Mouse (Mus musculus) C2C12 (cell line): ENCODE measurements at regions not wholly inside any gene's neighbourhood (a gene's known extent, or its start where the extent isn't known, plus 50 kb on each side); places are given as distances from the start of the nearest gene placed in this dataset.
A peak's percentile ranks its signal among the peaks of the same experiment; 100 is the strongest.

Experiments
- H3K27me3 ChIP-seq: one replicate; pipeline ENCODE4 v1.6.1; 2011; ENCODE audit not compliant: control insufficient read depth, insufficient read depth, insufficient read length
- H3K36me3 ChIP-seq: one replicate; pipeline ENCODE4 v1.6.1; 2011; ENCODE audit not compliant: control insufficient read depth, insufficient read depth
- H3K4me3 ChIP-seq: one replicate; pipeline ENCODE4 v1.5.1; 2011; ENCODE audit warnings: mild to moderate bottlenecking, control low read depth; ENCODE audit not compliant: poor library complexity, insufficient read depth, severe bottlenecking
- H3K79me2 ChIP-seq: one replicate; pipeline ENCODE4 v1.6.1; 2011; ENCODE audit not compliant: control insufficient read depth, insufficient read depth
- H3K79me3 ChIP-seq: one replicate; pipeline ENCODE4 v1.6.1; 2011; ENCODE audit warnings: low read depth, control low read depth
- H3ac ChIP-seq: one replicate; pipeline ENCODE3; 2011; ENCODE audit warnings: low read depth; ENCODE audit not compliant: control insufficient read depth, insufficient read length
- CEBPB ChIP-seq: IDR thresholded peaks from one replicate; pipeline ENCODE4 v1.6.1; 2011; ENCODE audit warnings: low read depth, mild to moderate bottlenecking, control low read depth, moderate library complexity
- CTCF ChIP-seq: IDR thresholded peaks from one replicate; pipeline ENCODE4 v1.5.1; 2011; ENCODE audit not compliant: control insufficient read depth, insufficient read depth, insufficient read length
- FOSL1 ChIP-seq: IDR thresholded peaks from one replicate; pipeline ENCODE4 v1.8.0; 2011; ENCODE audit warnings: mild to moderate bottlenecking, low read length; ENCODE audit not compliant: poor library complexity, insufficient read depth, severe bottlenecking
- MAX ChIP-seq: IDR thresholded peaks from one replicate; pipeline ENCODE4 v1.6.1; 2011; ENCODE audit warnings: mild to moderate bottlenecking, control low read depth
- MYOD1 ChIP-seq: IDR thresholded peaks from one replicate; pipeline ENCODE4 v1.6.1; 2011; ENCODE audit warnings: low read depth; ENCODE audit not compliant: control insufficient read depth, insufficient read length
- MYOG ChIP-seq: IDR thresholded peaks from one replicate; pipeline ENCODE4 v1.6.1; 2011; ENCODE audit not compliant: control insufficient read depth, insufficient read length; ENCODE audit errors: extremely low read depth
- USF1 ChIP-seq: IDR thresholded peaks from one replicate; pipeline ENCODE4 v1.6.1; 2011; ENCODE audit warnings: low read depth, mild to moderate bottlenecking, control low read depth, moderate library complexity

DNA sequence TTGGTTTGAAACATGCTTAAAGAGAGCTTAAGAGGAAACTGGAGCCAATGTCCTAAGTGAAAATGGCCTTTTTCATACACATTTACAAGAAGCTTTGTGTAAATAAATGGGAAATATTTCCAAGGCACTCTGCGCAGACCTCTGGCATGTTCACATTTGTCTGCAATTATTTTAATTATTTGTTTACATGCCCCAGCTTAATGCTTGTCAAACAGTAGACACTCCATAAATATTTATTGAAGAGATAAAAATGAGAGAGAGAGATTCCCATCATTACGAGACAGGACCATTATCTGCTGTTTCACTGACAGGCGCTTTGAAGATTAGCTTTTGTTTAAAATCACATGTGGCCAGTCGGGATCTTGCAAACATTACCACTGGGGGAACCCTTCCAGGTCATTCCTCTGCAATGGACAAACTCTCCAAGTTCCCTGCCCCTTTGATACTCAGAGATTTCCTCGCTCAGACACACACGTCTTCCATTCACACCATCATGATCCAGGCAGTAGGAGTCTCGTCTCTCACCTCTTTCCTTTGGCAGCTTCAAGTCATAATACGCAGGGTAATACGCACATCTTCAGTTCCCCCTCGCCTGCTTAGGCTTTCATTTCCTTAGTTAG, 154.3 kb downstream of the Hs3st3b1 start:
- no peak overlapping the region for H3ac ChIP-seq
- no peaks in the 10 kb centered on the region for H3K36me3 ChIP-seq
- no peaks in the 10 kb centered on the region for H3K27me3 ChIP-seq
- TF ChIP-seq MAX: no peak
- H3K79me3 ChIP-seq: no peaks in the 10 kb centered on the region
- H3K79me2 ChIP-seq: no peaks in the 10 kb centered on the region
- H3K4me3 ChIP-seq: no peak overlapping the region

DNA sequence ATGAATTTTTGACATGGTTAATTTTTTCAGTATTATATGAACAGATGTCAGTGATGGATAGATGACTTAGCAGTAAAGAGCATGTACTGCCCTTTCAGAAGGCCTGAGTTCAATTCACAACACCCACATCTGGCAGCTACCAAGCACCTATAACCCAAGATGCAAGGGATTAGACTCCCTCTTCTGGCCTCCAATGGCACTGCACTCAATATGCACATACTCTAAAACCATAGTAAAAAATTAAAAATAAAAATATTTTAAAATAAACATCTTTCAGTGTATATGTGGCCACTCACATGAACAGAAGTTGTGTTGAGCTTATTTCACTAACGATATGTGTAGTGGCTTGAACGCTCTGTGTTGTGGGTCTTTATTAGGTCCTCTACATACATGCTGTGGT, 152.4 kb downstream of the Hs3st3b1 start:
- Histone ChIP-seq H3K4me3 (no peak overlapping the region), H3K36me3 (no peaks in the 10 kb centered on the region), H3ac (no peak overlapping the region), H3K79me2 (no peaks in the 10 kb centered on the region), H3K27me3 (no peaks in the 10 kb centered on the region), H3K79me3 (no peaks in the 10 kb centered on the region)
- TF ChIP-seq CTCF (no peak), FOSL1 (no peak), USF1 (no peak), MYOG (no peak), MAX (no peak), CEBPB (no peak), MYOD1 (no peak)

DNA sequence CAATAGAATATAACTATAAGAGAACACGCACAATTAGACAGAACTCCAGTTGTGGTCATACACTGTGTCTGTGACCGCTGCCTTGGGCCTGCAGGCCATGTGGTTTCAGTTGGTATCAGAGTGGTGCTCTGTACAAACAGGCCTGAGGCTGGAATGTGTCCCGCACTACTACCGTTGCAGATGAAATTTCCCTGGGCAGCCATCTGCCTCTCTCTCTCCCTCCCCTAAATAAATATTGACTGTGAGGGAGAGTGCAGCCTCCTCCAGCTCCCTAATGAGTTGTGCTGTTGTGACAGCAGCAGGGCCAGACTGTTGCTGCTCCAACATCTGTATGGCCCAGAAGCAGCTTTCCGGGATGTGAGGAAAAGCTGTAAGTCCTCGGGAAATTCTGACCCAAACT, 146.7 kb downstream of the Hs3st3b1 start:
- Histone ChIP-seq H3ac (no peak overlapping the region), H3K79me2 (no peaks in the 10 kb centered on the region), H3K36me3 (no peaks in the 10 kb centered on the region), H3K79me3 (no peaks in the 10 kb centered on the region), H3K27me3 (no peaks in the 10 kb centered on the region), H3K4me3 (no peak overlapping the region)
- TF ChIP-seq FOSL1: no peak
- TF ChIP-seq MYOG: no peak
- TF ChIP-seq CEBPB: no peak
- TF ChIP-seq MYOD1: no peak
- no peak for TF ChIP-seq USF1
- TF ChIP-seq MAX: no peak
- no peak for TF ChIP-seq CTCF

DNA sequence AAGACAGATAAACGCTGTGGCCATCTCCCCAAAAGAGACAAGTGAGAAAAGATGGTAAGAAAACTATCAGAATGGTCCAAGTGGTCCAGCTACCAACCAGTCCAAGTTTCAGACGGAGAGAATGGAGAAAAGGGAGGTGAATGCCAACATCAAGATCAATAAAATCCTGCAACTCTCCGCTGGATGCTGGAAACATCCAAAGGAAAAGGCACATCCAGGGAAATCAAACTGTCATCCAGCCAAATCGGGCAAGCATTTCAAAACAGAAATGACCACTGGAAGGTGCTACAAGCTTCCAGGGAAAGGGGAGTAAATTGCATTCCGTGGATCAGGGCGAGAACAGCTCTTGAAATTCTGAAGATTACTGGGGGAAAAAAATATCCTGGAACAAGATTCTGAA, 142.7 kb downstream of the Hs3st3b1 start:
- no peaks in the 10 kb centered on the region for H3K27me3 ChIP-seq
- no peak for TF ChIP-seq CTCF
- TF ChIP-seq MYOD1: no peak
- TF ChIP-seq FOSL1: no peak
- no peak for TF ChIP-seq CEBPB
- no peak for TF ChIP-seq USF1
- no peak for TF ChIP-seq MAX
- TF ChIP-seq MYOG: no peak
- H3K79me3 ChIP-seq: no peaks in the 10 kb centered on the region
- H3ac ChIP-seq: no peak overlapping the region
- no peaks in the 10 kb centered on the region for H3K79me2 ChIP-seq
- no peaks in the 10 kb centered on the region for H3K36me3 ChIP-seq
- H3K4me3 ChIP-seq: no peak overlapping the region

DNA sequence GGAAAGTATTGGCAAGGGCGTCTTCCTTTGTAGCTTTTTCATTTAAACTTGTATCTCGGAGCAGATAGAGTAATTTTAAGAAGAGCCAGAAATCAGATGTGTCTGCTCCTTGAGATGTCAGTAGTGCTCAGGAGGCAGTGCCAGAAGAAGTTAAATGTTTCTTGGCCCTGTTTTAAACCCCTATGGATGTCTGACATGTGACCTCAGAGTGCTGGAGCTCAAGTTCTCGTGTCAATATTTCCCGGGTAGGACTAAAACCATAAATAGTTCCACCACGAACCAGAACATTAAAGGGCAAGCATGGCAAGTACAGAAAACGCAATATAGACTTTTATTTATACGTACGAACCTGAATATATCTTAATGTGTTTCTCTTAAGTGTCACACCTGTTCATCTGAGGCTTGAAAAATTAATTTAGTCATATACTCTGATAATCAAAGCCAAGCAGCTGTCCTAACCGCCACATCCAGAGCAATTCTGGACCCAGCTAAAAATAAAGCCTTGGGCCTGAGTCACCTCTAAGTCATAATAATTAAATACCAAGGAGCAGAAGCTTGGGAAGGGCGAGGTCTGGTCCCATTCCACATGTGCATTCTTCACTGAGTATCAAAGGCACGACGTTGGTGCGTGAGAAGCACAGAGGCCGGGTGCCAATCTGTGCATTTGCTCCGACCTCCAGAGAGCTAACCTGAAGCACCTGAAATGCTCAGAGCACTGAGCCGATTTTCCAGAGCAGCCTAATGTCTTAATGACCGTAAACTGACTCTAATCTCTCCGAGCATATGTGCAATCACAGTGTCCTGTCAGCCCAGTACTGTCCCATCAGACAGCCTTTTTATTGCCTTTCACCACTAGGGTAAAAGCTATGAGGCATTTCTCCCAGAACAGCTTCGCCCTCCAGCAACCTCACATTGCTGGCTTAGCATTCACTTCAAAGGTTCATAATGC, 139.8 kb downstream of the Hs3st3b1 start:
- Histone ChIP-seq H3K27me3 (no peaks in the 10 kb centered on the region), H3K4me3 (no peak overlapping the region), H3K79me2 (no peaks in the 10 kb centered on the region), H3K36me3 (no peaks in the 10 kb centered on the region), H3K79me3 (no peaks in the 10 kb centered on the region), H3ac (no peak overlapping the region)
- TF ChIP-seq USF1: peak; percentile 83
- TF ChIP-seq CEBPB: no peak
- TF ChIP-seq MAX: peak; percentile 75
- no peak for TF ChIP-seq CTCF
- TF ChIP-seq MYOD1: peak; percentile 91
- TF ChIP-seq MYOG: no peak
- peak; percentile 82 for TF ChIP-seq FOSL1
